37 mouse cellular contexts compared by ENCODE assay signal in the genomic region with DNA sequence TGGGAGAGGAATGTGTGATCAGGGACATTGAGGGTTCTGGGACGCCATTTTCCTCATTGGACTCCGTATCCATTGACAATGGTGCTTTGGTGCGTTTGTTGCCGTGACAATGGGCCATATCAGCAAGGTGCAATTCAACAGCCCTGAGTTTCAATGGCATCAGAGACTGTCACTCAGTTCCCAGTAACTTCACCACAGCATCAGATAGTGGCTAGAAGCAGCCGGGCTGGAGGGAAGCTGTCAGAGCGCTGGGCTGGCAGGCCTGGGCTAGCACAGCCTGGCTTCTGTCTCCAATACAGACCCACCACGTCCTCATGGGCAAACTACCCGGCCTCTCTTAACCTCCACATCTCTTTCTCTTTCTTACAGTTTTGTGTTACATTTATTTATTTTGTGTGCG. TPM values are rescaled to one million over a fixed set of nuclear protein-coding genes. Genes with fewer than 3 reads are reported as not detected.
DNase-seq lines count a peak whose midpoint lies in the region; ATAC-seq and TF ChIP-seq lines count a peak whose summit lies in the region.
"Had no signal": no experiment of that assay in that cellular context is flagged by ENCODE, and none has a peak within 500 bp of the region (broad histone marks: within the 10 kb centered on the region; RNA-seq: fewer than 3 reads in every experiment).

No protein-coding gene starts in this region.

- H3K4me1 ChIP-seq in liver, embryonic 12.5 days, result peaks cover 16% of the 10 kb centered on the region
- H3K4me1 ChIP-seq in liver, postnatal 0 days (ENCODE audit: insufficient read depth), result no peaks in the 10 kb centered on the region; the same call in 1 of the 2 replicates
- H3K4me1 ChIP-seq in liver, embryonic 13.5 days (replicated peaks), result peaks cover 19% of the 10 kb centered on the region
- no peaks in the 10 kb centered on the region for H3K4me1 ChIP-seq in intestine, postnatal 0 days (replicated peaks; ENCODE audit: control insufficient read depth, insufficient read depth, low read length)
- H3K4me1 ChIP-seq: forebrain, embryonic 12.5 days; hindbrain, embryonic 12.5 days; hindbrain, embryonic 15.5 days had no signal

- H3K27ac ChIP-seq in liver, embryonic 12.5 days, result no peak overlapping the region
- no peak overlapping the region for H3K27ac ChIP-seq in liver, postnatal 0 days (ENCODE audit: low read depth)
- H3K27ac ChIP-seq in liver, embryonic 13.5 days, result no peak overlapping the region
- no peak overlapping the region for H3K27ac ChIP-seq in intestine, postnatal 0 days (ENCODE audit: low read depth, low read length)
- H3K27ac ChIP-seq: embryonic facial prominence, embryonic 10.5 days; embryonic facial prominence, embryonic 13.5 days; forebrain, embryonic 12.5 days; forebrain, embryonic 15.5 days; hindbrain, embryonic 12.5 days; hindbrain, embryonic 15.5 days had no signal

- ATAC-seq in liver, embryonic 12.5 days, result peak; percentile 51
- ATAC-seq in liver, postnatal 0 days, result no peak
- ATAC-seq in liver, embryonic 13.5 days (ENCODE audit: low read depth), result peak; percentile 68
- ATAC-seq in megakaryocyte-erythroid progenitor cell, adult 5-6 weeks (replicated peaks; ENCODE audit: low FRiP score, low TSS enrichment, poor library complexity, severe bottlenecking), result peak; percentile 79
- no peak for ATAC-seq in intestine, postnatal 0 days
- no peak for ATAC-seq in inflammation-experienced regulatory T-cells, adult 6 months
- ATAC-seq: forebrain, embryonic 15.5 days; Patski had no signal

- TF ChIP-seq EP300 in liver, postnatal 0 days (IDR thresholded peaks at IDR 0.05; ENCODE audit: low read depth), result no peak

- no peak overlapping the region for H3K4me3 ChIP-seq in liver, embryonic 12.5 days
- H3K4me3 ChIP-seq in liver, postnatal 0 days (ENCODE audit: low read depth, low read length), result no peak overlapping the region
- no peak overlapping the region for H3K4me3 ChIP-seq in liver, embryonic 13.5 days (replicated peaks)
- H3K4me3 ChIP-seq in intestine, postnatal 0 days (ENCODE audit: low read depth, low read length), result no peak overlapping the region
- H3K4me3 ChIP-seq: embryonic facial prominence, embryonic 10.5 days; embryonic facial prominence, embryonic 13.5 days; erythroblast, embryonic 14.5 days; forebrain, embryonic 12.5 days; forebrain, embryonic 15.5 days; hindbrain, embryonic 12.5 days; hindbrain, embryonic 15.5 days had no signal

- 39% methylated on average over 9 of the region's 9 CpGs for WGBS in liver, embryonic 12.5 days (ENCODE audit: insufficient replicate concordance)
- WGBS in liver, postnatal 0 days (ENCODE audit: insufficient replicate concordance), result 62% methylated on average over 9 of the region's 9 CpGs
- WGBS in liver, embryonic 13.5 days (ENCODE audit: insufficient replicate concordance), result 34% methylated on average over 9 of the region's 9 CpGs
- 79% methylated on average over 9 of the region's 9 CpGs for WGBS in intestine, postnatal 0 days

- H3K4me2 ChIP-seq in liver, embryonic 12.5 days, result no peak overlapping the region
- H3K4me2 ChIP-seq in liver, postnatal 0 days (ENCODE audit: low read depth, low read length), result no peak overlapping the region
- H3K4me2 ChIP-seq in liver, embryonic 13.5 days, result no peak overlapping the region
- no peak overlapping the region for H3K4me2 ChIP-seq in intestine, postnatal 0 days (replicated peaks; ENCODE audit: low read depth)
- H3K4me2 ChIP-seq: embryonic facial prominence, embryonic 13.5 days; forebrain, embryonic 12.5 days; forebrain, embryonic 15.5 days; heart, embryonic 11.5 days; hindbrain, embryonic 12.5 days; hindbrain, embryonic 15.5 days had no signal

- 0 out of 2 replicates have a peak overlapping the region, but pooled peaks have one; percentile 7 for H3K9ac ChIP-seq in liver, embryonic 12.5 days
- no peak overlapping the region for H3K9ac ChIP-seq in liver, postnatal 0 days (replicated peaks)
- no peak overlapping the region for H3K9ac ChIP-seq in liver, embryonic 13.5 days
- H3K9ac ChIP-seq in intestine, postnatal 0 days (ENCODE audit: low read depth, low read length), result no peak overlapping the region
- H3K9ac ChIP-seq: embryonic facial prominence, embryonic 13.5 days; forebrain, embryonic 12.5 days; forebrain, embryonic 15.5 days; hindbrain, embryonic 12.5 days; hindbrain, embryonic 15.5 days had no signal

- DNase-seq in liver, postnatal 0 days, result no peak
- DNase-seq in MEL-GATA-1-ER (ENCODE audit: extremely low read depth, low read depth), result peak; percentile 71
- no peak for DNase-seq in liver, embryonic 13.5 days
- DNase-seq: adrenal gland, adult 2 months; adrenal gland, postnatal 14 days; B cell, adult 2 months; cerebellum, adult 11 months; cerebellum, adult 2 months; cerebellum, adult 9-11 months; cerebellum, postnatal 25 days; embryo, embryonic 11 days; gastrocnemius, postnatal 14 days; heart, adult 11 months had no signal

- H3K36me3 ChIP-seq in liver, embryonic 12.5 days, result no peaks in the 10 kb centered on the region
- H3K36me3 ChIP-seq in liver, postnatal 0 days (replicated peaks; ENCODE audit: insufficient read depth, low read length), result no peaks in the 10 kb centered on the region
- no peaks in the 10 kb centered on the region for H3K36me3 ChIP-seq in liver, embryonic 13.5 days
- H3K36me3 ChIP-seq in intestine, postnatal 0 days (ENCODE audit: control insufficient read depth, insufficient read depth), result no peaks in the 10 kb centered on the region
- H3K36me3 ChIP-seq: embryonic facial prominence, embryonic 10.5 days; embryonic facial prominence, embryonic 13.5 days; forebrain, embryonic 12.5 days; forebrain, embryonic 15.5 days; G1E; hindbrain, embryonic 12.5 days; hindbrain, embryonic 15.5 days had no signal

- no peaks in the 10 kb centered on the region for H3K9me3 ChIP-seq in liver, embryonic 12.5 days (replicated peaks)
- H3K9me3 ChIP-seq in liver, postnatal 0 days (ENCODE audit: low read length), result no peaks in the 10 kb centered on the region
- H3K9me3 ChIP-seq in liver, embryonic 13.5 days (replicated peaks), result no peaks in the 10 kb centered on the region
- H3K9me3 ChIP-seq in intestine, postnatal 0 days (ENCODE audit: control insufficient read depth), result no peaks in the 10 kb centered on the region
- H3K9me3 ChIP-seq: embryonic facial prominence, embryonic 10.5 days; embryonic facial prominence, embryonic 13.5 days; forebrain, embryonic 12.5 days; forebrain, embryonic 15.5 days; G1E; hindbrain, embryonic 12.5 days; hindbrain, embryonic 15.5 days had no signal

- H3K27me3 ChIP-seq in liver, embryonic 12.5 days (replicated peaks), result peaks cover 5% of the 10 kb centered on the region; the same call in 1 of the 2 replicates
- no peaks in the 10 kb centered on the region for H3K27me3 ChIP-seq in liver, postnatal 0 days (ENCODE audit: insufficient read depth, low read length)
- no peaks in the 10 kb centered on the region; the same call in 1 of the 2 replicates for H3K27me3 ChIP-seq in liver, embryonic 13.5 days
- H3K27me3 ChIP-seq in intestine, postnatal 0 days (replicated peaks; ENCODE audit: control insufficient read depth, insufficient read depth, low read length), result no peaks in the 10 kb centered on the region
- H3K27me3 ChIP-seq: CH12.LX; embryonic facial prominence, embryonic 13.5 days; forebrain, embryonic 15.5 days; hindbrain, embryonic 12.5 days; hindbrain, embryonic 15.5 days had no signal

- TF ChIP-seq CTCF in liver, postnatal 0 days (IDR thresholded peaks at IDR 0.05; ENCODE audit: low read depth), result no peak
- no peak for TF ChIP-seq CTCF in intestine, postnatal 0 days (IDR thresholded peaks at IDR 0.05; ENCODE audit: low read depth)

RNA-seq across cellular contexts. Expression of gene Slc22a20, which starts 5.5 kb away (rescaled TPM):
- not detected in 2 replicates for polyA plus RNA-seq in liver, embryonic 12.5 days (2016; fragmentation: Nextera tagmentation; extraction: Ambion mirVana)
- polyA plus RNA-seq in liver, postnatal 0 days (2015; fragmentation: Nextera tagmentation; extraction: Ambion mirVana), result 0.09 TPM in 1 of 2 replicates, not detected in the other
- polyA plus RNA-seq in liver, embryonic 13.5 days (2015; fragmentation: Nextera tagmentation; extraction: Ambion mirVana), result not detected in 2 replicates
- not detected in 2 replicates for total RNA-seq in megakaryocyte-erythroid progenitor cell, adult 5-6 weeks (2014; fragmentation: Nextera tagmentation)
- not detected in 2 replicates for total RNA-seq in megakaryocyte-erythroid progenitor cell, adult 5-6 weeks (2017)
- not detected in 2 replicates for polyA plus RNA-seq in intestine, postnatal 0 days (2015; fragmentation: Nextera tagmentation; extraction: Ambion mirVana)
- not detected for polyA plus RNA-seq in inflammation-experienced regulatory T-cells, adult 6 months (2017; shearing (Covaris generic))
- total RNA-seq: adrenal gland, adult 2 months; adrenal gland, postnatal 14 days; adrenal gland, postnatal 4 days; CH12.LX; G1E; gastrocnemius, adult 18-20 months; gastrocnemius, postnatal 14 days; gastrocnemius, postnatal 4 days; heart, adult 8-10 months; heart, postnatal 25 days; hematopoietic stem cell, adult 5-6 weeks had no signal
- polyA plus RNA-seq: adrenal gland, adult 2 months; cerebellum, adult 2 months; cortical plate, adult 2 months; embryonic facial prominence, embryonic 10.5 days; embryonic facial prominence, embryonic 13.5 days; erythroblast, embryonic 14.5 days; forebrain, embryonic 12.5 days; forebrain, embryonic 15.5 days; G1E; heart, embryonic 11.5 days; heart, embryonic 14.5 days; heart, postnatal 0 days; hindbrain, embryonic 12.5 days; hindbrain, embryonic 15.5 days; Patski had no signal

RNA-seq across cellular contexts. Expression of gene Pola2, which starts 16.5 kb away (rescaled TPM):
- polyA plus RNA-seq in liver, embryonic 12.5 days (2016; fragmentation: Nextera tagmentation; extraction: Ambion mirVana), result 79.7 and 83.2 TPM in 2 replicates
- 19.2 and 21.5 TPM in 2 replicates for polyA plus RNA-seq in liver, postnatal 0 days (2015; fragmentation: Nextera tagmentation; extraction: Ambion mirVana)
- 62.2 and 69.8 TPM in 2 replicates for polyA plus RNA-seq in liver, embryonic 13.5 days (2015; fragmentation: Nextera tagmentation; extraction: Ambion mirVana)
- total RNA-seq in megakaryocyte-erythroid progenitor cell, adult 5-6 weeks (2014; fragmentation: Nextera tagmentation), result 134 and 164 TPM in 2 replicates
- total RNA-seq in megakaryocyte-erythroid progenitor cell, adult 5-6 weeks (2017), result 62.6 and 87.0 TPM in 2 replicates
- 23.5 and 23.9 TPM in 2 replicates for polyA plus RNA-seq in intestine, postnatal 0 days (2015; fragmentation: Nextera tagmentation; extraction: Ambion mirVana)
- 10 to 100 TPM; 14.2 to 20.4 (median 14.7) TPM for polyA plus RNA-seq in inflammation-experienced regulatory T-cells, adult 6 months (2017; shearing (Covaris generic))

RNA-seq across cellular contexts. Expression of gene Capn1, which starts 35.2 kb away (rescaled TPM):
- polyA plus RNA-seq in liver, embryonic 12.5 days (2016; fragmentation: Nextera tagmentation; extraction: Ambion mirVana), result 37.7 and 38.5 TPM in 2 replicates
- polyA plus RNA-seq in liver, postnatal 0 days (2015; fragmentation: Nextera tagmentation; extraction: Ambion mirVana), result 6.8 and 7.2 TPM in 2 replicates
- polyA plus RNA-seq in liver, embryonic 13.5 days (2015; fragmentation: Nextera tagmentation; extraction: Ambion mirVana), result 21.9 and 26.3 TPM in 2 replicates
- total RNA-seq in megakaryocyte-erythroid progenitor cell, adult 5-6 weeks (2014; fragmentation: Nextera tagmentation), result 41.2 and 46.0 TPM in 2 replicates
- total RNA-seq in megakaryocyte-erythroid progenitor cell, adult 5-6 weeks (2017), result 30.6 and 53.5 TPM in 2 replicates
- polyA plus RNA-seq in intestine, postnatal 0 days (2015; fragmentation: Nextera tagmentation; extraction: Ambion mirVana), result 17.0 and 17.8 TPM in 2 replicates
- 10 to 100 TPM; 41.9 to 48.2 (median 44.7) TPM for polyA plus RNA-seq in inflammation-experienced regulatory T-cells, adult 6 months (2017; shearing (Covaris generic))

RNA-seq across cellular contexts. Expression of gene Cdc42ep2, which starts 55.9 kb away (rescaled TPM):
- polyA plus RNA-seq in liver, embryonic 12.5 days (2016; fragmentation: Nextera tagmentation; extraction: Ambion mirVana), result 3.4 and 3.6 TPM in 2 replicates
- polyA plus RNA-seq in liver, postnatal 0 days (2015; fragmentation: Nextera tagmentation; extraction: Ambion mirVana), result 3.0 TPM in 2 replicates
- 2.7 and 3.0 TPM in 2 replicates for polyA plus RNA-seq in liver, embryonic 13.5 days (2015; fragmentation: Nextera tagmentation; extraction: Ambion mirVana)
- 0.77 TPM in 1 of 2 replicates, not detected in the other for total RNA-seq in megakaryocyte-erythroid progenitor cell, adult 5-6 weeks (2014; fragmentation: Nextera tagmentation)
- total RNA-seq in megakaryocyte-erythroid progenitor cell, adult 5-6 weeks (2017), result not detected in 2 replicates
- 6.5 and 6.6 TPM in 2 replicates for polyA plus RNA-seq in intestine, postnatal 0 days (2015; fragmentation: Nextera tagmentation; extraction: Ambion mirVana)
- under 1 TPM in 2 of 3 experiments, not detected in 1; 0.32 to 0.52 TPM for polyA plus RNA-seq in inflammation-experienced regulatory T-cells, adult 6 months (2017; shearing (Covaris generic))
- total RNA-seq: hematopoietic stem cell, adult 5-6 weeks had no signal

Comparison
In these comparisons a context has a peak if more than half of its experiments do, and no peak if none do; other contexts are left out.
1. ATAC-seq: peak in liver, embryonic 12.5 days (single experiment), liver, embryonic 13.5 days (single experiment) and megakaryocyte-erythroid progenitor cell, adult 5-6 weeks (single experiment); none in liver, postnatal 0 days (single experiment), intestine, postnatal 0 days (single experiment) and inflammation-experienced regulatory T-cells, adult 6 months (single experiment).